Mouse (Mus musculus) midbrain, embryonic 12.5 days (tissue): ENCODE measurements around the gene Ugt1a6a. TPM values are rescaled to one million over a fixed set of nuclear protein-coding genes. Genes with fewer than 3 reads are reported as not detected.

Source experiments
- ATAC-seq: fragments of 200-750 bp; cut with Nextera tagmentation; 2 replicates; pipeline ENCODE4 v1.8.0; 2017; ENCODE audit warnings: low read depth, moderate TSS enrichment, moderate library complexity; ENCODE audit not compliant: low FRiP score
- H3K27ac ChIP-seq: fragments of 300-500 bp; sonication (generic); replicated peaks from 2 replicates; pipeline ENCODE4 v1.5.1; 2016; ENCODE audit warnings: mild to moderate bottlenecking
- H3K27me3 ChIP-seq: fragments of 300-500 bp; sonication (generic); 2 replicates; pipeline ENCODE4 v1.6.1; 2016; ENCODE audit warnings: mild to moderate bottlenecking
- H3K36me3 ChIP-seq: fragments of 300-500 bp; sonication (generic); 2 replicates; pipeline ENCODE4 v1.6.1; 2016
- H3K4me1 ChIP-seq: fragments of 300-500 bp; sonication (generic); 2 replicates; pipeline ENCODE4 v1.6.1; 2016
- H3K4me2 ChIP-seq: fragments of 300-500 bp; sonication (generic); replicated peaks from 2 replicates; pipeline ENCODE4 v1.6.1; 2016; ENCODE audit warnings: mild to moderate bottlenecking, moderate library complexity
- H3K4me3 ChIP-seq: fragments of 300-500 bp; sonication (generic); 2 replicates; pipeline ENCODE4 v1.5.1; 2016; ENCODE audit warnings: mild to moderate bottlenecking
- H3K9ac ChIP-seq: fragments of 300-500 bp; sonication (generic); replicated peaks from 2 replicates; pipeline ENCODE4 v1.6.1; 2016; ENCODE audit warnings: mild to moderate bottlenecking, moderate library complexity
- H3K9me3 ChIP-seq: fragments of 300-500 bp; sonication (generic); 2 replicates; pipeline ENCODE4 v1.6.1; 2016; ENCODE audit warnings: mild to moderate bottlenecking
- WGBS: fragments of 180-500 bp; shearing (Covaris S2); methylation state at CpG from one replicate; pipeline ENCODE4 v1.1.7; 2016; 5-methylcytosine and 5-hydroxymethylcytosine counted together
- polyA plus RNA-seq: library from polyadenylated mRNA; unstranded; fragments of >200 nt; fragmentation: Nextera tagmentation; extraction: Ambion mirVana; gene quantifications from 2 replicates; pipeline ENCODE4 v1.2.1, GENCODE M21; 2016

The Ugt1a6a gene
- polyA plus RNA-seq, 1 experiment from 2014 or later, result 0.61 TPM

DNA sequence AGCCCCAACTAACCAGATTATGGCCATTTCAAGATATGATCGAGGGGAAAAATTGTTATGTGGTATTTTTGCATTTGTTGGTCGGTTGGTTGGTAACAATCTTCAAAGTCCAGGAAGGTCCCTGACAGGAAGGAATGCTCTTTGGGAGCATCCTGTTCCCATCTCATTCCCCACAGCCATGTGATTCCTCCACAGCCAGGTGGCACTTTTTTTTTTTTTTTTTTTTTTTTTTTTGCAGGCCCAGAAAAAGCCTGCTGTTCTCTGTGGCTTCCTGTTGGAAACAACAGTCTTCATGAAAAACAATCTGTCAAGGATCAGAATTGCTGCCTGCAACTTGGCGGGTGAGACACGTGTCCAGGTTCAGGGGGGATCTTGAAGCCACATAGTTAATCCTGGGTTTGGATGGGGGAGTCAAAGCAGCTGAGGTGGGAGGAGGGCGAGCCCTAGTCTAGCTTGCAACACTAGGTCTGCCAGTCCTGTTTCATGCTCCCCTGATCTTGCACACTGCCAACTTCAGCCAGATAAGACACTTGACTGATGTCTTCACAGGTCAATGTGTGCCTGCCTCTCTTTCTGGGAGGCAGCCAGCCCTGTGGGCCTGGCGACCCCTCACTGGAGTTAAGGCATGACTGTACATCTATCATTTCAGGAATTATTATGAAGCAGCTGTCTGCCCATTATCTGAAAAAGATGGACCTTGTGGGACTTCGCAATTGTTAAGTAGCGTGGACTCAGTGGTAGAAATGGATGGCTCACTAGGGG lies 124.5 kb downstream of the Ugt1a6a start:
- Histone ChIP-seq H3K9me3 (peaks cover 55% of the 10 kb centered on the region), H3K9ac (no peak overlapping the region), H3K4me3 (no peak overlapping the region), H3K36me3 (peaks cover 45% of the 10 kb centered on the region), H3K27ac (no peak overlapping the region), H3K4me2 (no peak overlapping the region), H3K4me1 (no peaks in the 10 kb centered on the region), H3K27me3 (no peaks in the 10 kb centered on the region)
- 0 out of 2 replicates have a peak, but pooled peaks have one; percentile 3 for ATAC-seq
- WGBS, result 80% methylated on average over 8 of the region's 8 CpGs

- H3K9ac ChIP-seq, result no peak overlapping the region
- no peak overlapping the region for H3K4me3 ChIP-seq
- H3K4me1 ChIP-seq, result no peaks in the 10 kb centered on the region
- peaks cover 51% of the 10 kb centered on the region for H3K36me3 ChIP-seq
- ATAC-seq, result peak; percentile 3; the same call in 1 of the 2 replicates
- no peak overlapping the region for H3K4me2 ChIP-seq
- WGBS, result 80% methylated on average over 4 of the region's 4 CpGs
- H3K27ac ChIP-seq, result no peak overlapping the region
- peaks cover 49% of the 10 kb centered on the region for H3K9me3 ChIP-seq
- no peaks in the 10 kb centered on the region for H3K27me3 ChIP-seq
Observed at GRCm38 (mm10) chr1:88259643-88260024, 125.0 kb downstream of the Ugt1a6a start.

DNA sequence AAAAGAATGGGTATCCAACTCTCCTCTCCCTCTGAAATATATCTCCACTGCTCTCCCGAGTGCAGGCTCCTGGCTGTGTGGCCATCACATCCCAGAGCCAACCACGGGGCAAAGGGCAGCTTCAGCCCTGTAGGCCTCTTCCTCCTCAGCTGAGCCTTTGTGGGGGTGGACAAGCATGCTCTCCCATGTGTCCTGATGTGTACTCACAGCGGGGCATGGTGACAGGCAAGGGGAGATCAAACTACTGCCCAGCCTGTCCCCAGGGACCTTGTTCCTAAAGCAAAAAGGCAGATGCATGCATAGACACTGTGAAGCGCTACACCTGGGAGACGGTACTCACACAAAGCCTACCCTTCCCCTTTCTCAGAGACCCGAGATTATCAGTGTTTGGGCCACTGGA lies 125.5 kb downstream of the Ugt1a6a start:
- 82% methylated on average over 6 of the region's 6 CpGs for WGBS
- Histone ChIP-seq H3K27me3 (no peaks in the 10 kb centered on the region), H3K4me3 (no peak overlapping the region), H3K9ac (no peak overlapping the region), H3K36me3 (peaks cover 55% of the 10 kb centered on the region), H3K27ac (no peak overlapping the region), H3K9me3 (peaks cover 44% of the 10 kb centered on the region), H3K4me2 (no peak overlapping the region), H3K4me1 (no peaks in the 10 kb centered on the region)
- ATAC-seq, result peak; percentile 14

GRCm38 (mm10) chr1:88260604-88261377 lies 126.2 kb downstream of the Ugt1a6a start:
- Histone ChIP-seq H3K27me3 (no peaks in the 10 kb centered on the region), H3K9me3 (peaks cover 37% of the 10 kb centered on the region), H3K36me3 (peaks cover 62% of the 10 kb centered on the region), H3K4me1 (no peaks in the 10 kb centered on the region), H3K4me3 (no peak overlapping the region), H3K27ac (no peak overlapping the region), H3K4me2 (no peak overlapping the region), H3K9ac (no peak overlapping the region)
- 84% methylated on average over 10 of the region's 10 CpGs for WGBS
- no peak for ATAC-seq

- Histone ChIP-seq H3K4me1 (no peaks in the 10 kb centered on the region), H3K9ac (no peak overlapping the region), H3K4me3 (no peak overlapping the region), H3K27me3 (no peaks in the 10 kb centered on the region), H3K27ac (no peak overlapping the region), H3K9me3 (peaks cover 28% of the 10 kb centered on the region), H3K36me3 (peaks cover 71% of the 10 kb centered on the region), H3K4me2 (no peak overlapping the region)
- 87% methylated on average over 7 of the region's 7 CpGs for WGBS
- ATAC-seq, result no peak
Observed at GRCm38 (mm10) chr1:88261706-88262105, 127.1 kb downstream of the Ugt1a6a start.

GRCm38 (mm10) chr1:88262255-88262654 lies 127.6 kb downstream of the Ugt1a6a start:
- 87% methylated on average over 4 of the region's 4 CpGs for WGBS
- H3K4me3 ChIP-seq, result no peak overlapping the region
- H3K27me3 ChIP-seq, result no peaks in the 10 kb centered on the region
- no peak overlapping the region for H3K9ac ChIP-seq
- no peak for ATAC-seq
- H3K27ac ChIP-seq, result no peak overlapping the region
- peaks cover 23% of the 10 kb centered on the region for H3K9me3 ChIP-seq
- H3K4me1 ChIP-seq, result no peaks in the 10 kb centered on the region
- peaks cover 77% of the 10 kb centered on the region for H3K36me3 ChIP-seq
- no peak overlapping the region for H3K4me2 ChIP-seq

DNA sequence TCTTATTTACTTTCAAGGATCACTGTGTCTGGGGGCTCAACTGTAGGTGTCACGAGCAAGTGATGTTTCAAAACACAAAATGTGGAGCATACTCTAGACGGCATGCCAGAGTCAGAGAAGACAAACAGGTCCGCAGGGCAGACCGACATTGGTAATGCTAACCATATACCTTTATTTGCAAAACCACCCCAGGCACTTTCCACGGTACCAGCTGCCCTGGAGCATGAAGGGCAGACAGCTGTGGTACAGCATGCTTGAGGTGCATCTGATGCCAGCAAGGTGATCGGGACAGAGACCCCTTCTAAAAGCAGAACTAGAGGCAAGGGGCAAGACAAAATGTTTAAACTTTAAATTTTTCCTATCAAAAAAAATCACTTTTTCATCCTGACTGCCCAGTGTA lies 128.4 kb downstream of the Ugt1a6a start:
- Histone ChIP-seq H3K36me3 (peaks cover 84% of the 10 kb centered on the region), H3K27ac (no peak overlapping the region), H3K4me3 (no peak overlapping the region), H3K9me3 (peaks cover 16% of the 10 kb centered on the region), H3K4me2 (no peak overlapping the region), H3K9ac (no peak overlapping the region), H3K27me3 (no peaks in the 10 kb centered on the region), H3K4me1 (no peaks in the 10 kb centered on the region)
- no peak for ATAC-seq
- 78% methylated on average over 6 of the region's 6 CpGs for WGBS

DNA sequence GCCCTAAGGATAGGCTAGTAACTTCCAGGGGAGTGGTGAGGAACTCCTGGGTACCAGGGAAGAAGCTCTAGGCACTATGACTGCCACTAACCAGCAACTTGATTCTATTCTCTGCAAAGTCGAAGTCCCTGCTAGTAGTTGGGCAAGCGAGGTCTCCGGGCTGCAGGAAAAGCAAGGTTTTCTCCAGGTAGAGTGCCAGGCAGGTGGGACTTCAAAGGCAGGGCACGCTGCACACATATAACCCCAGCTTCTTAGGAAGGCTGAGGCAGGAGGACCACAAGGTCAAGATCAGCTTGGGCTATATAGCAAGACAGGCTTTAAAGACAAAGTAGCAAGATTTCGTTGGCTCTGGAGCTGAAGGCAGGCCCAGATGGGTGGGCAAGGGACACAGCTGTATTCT lies 129.2 kb downstream of the Ugt1a6a start:
- Histone ChIP-seq H3K4me2 (no peak overlapping the region), H3K27me3 (no peaks in the 10 kb centered on the region), H3K4me3 (no peak overlapping the region), H3K9me3 (0 out of 2 replicates have a peak, but pooled peaks cover 10% of the 10 kb centered on the region), H3K27ac (no peak overlapping the region), H3K4me1 (no peaks in the 10 kb centered on the region), H3K9ac (no peak overlapping the region), H3K36me3 (peaks cover 92% of the 10 kb centered on the region)
- no peak for ATAC-seq
- 91% methylated on average over 5 of the region's 5 CpGs for WGBS

DNA sequence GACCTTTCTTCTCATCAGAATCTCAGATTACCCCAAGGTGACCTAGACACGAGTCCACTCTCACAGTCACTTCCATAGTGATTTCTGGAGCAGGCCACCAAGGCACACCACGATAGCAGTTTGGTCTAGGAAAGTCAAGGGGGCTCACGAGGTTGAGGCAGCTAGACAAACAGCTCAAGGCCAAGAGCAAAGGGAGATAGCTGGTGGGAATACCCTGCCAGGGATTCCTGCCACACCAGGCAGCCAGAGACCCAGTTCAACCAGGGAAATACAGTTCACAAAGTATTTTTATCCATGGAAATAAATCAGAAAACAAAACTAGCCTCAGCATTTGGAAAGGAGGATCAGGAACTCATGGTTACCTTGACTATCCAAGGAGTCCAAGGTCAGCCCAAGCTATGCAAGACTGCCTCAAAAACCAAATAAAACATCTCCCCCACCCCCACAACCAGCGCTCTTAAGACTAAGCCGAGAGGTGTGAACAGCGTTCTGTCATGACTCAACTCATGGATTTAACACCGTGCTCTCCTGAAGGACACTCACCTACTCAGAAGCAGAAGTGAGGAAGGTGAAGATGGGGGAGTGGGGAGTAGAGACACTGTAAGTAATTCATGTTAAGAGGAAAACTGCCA lies 129.7 kb downstream of the Ugt1a6a start:
- Histone ChIP-seq H3K4me1 (no peaks in the 10 kb centered on the region), H3K36me3 (peaks cover 98% of the 10 kb centered on the region), H3K4me2 (no peak overlapping the region), H3K9ac (no peak overlapping the region), H3K9me3 (0 out of 2 replicates have a peak, but pooled peaks cover 7% of the 10 kb centered on the region), H3K27me3 (no peaks in the 10 kb centered on the region), H3K4me3 (no peak overlapping the region), H3K27ac (no peak overlapping the region)
- no peak for ATAC-seq
- WGBS, result 90% methylated on average over 7 of the region's 7 CpGs

GRCm38 (mm10) chr1:88264869-88265240 lies 130.2 kb downstream of the Ugt1a6a start:
- no peak overlapping the region for H3K9ac ChIP-seq
- WGBS, result 80% methylated on average over 4 of the region's 4 CpGs
- no peak overlapping the region for H3K4me2 ChIP-seq
- H3K27ac ChIP-seq, result no peak overlapping the region
- no peaks in the 10 kb centered on the region for H3K4me1 ChIP-seq
- 0 out of 2 replicates have a peak, but pooled peaks cover 3% of the 10 kb centered on the region for H3K9me3 ChIP-seq
- H3K27me3 ChIP-seq, result no peaks in the 10 kb centered on the region
- peaks cover 98% of the 10 kb centered on the region for H3K36me3 ChIP-seq
- no peak for ATAC-seq
- H3K4me3 ChIP-seq, result no peak overlapping the region

DNA sequence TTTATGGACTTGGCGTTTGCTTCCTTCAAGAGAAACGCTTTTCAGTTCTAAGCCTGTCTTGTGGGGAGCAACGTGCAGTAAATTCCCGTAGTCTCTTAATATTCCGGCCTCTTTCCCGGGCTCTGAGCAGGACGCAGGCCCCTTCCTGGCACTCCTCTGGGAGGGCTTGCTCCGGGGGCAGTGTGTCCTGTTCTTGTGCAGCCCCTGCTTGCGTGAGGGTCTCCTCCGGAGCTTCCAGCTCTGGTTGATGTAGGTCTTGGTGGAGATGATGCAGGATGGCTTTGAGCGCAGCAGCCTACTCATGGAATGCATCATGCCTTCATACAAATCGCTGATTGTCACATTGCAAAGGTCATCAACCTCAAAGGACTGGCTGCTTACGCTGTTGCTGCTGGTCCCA lies 131.5 kb downstream of the Ugt1a6a start:
- Histone ChIP-seq H3K4me2 (no peak overlapping the region), H3K4me1 (no peaks in the 10 kb centered on the region), H3K27ac (no peak overlapping the region), H3K9me3 (no peaks in the 10 kb centered on the region), H3K27me3 (no peaks in the 10 kb centered on the region), H3K36me3 (peaks cover 88% of the 10 kb centered on the region), H3K9ac (no peak overlapping the region), H3K4me3 (no peak overlapping the region)
- ATAC-seq, result no peak
- WGBS, result 89% methylated on average over 13 of the region's 13 CpGs

DNA sequence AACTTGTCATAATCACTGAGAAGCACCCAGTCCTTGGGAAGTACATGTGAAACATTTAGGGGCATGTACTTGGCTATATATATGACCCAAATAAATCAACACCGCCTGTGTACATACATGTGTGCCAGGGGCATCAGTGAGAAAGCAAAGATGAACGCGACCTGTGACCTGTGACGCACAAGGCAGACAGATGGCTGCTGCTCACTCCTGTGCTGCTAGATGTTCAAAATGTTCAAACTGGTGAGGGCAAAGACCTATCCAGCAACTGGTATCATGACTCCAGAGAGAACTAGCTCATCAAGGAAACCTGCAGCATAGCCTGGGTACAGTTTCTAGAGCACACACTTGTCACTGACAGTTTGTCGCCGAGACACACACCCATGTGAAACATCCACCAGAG lies 132.9 kb downstream of the Ugt1a6a start:
- Histone ChIP-seq H3K36me3 (peaks cover 89% of the 10 kb centered on the region), H3K9me3 (no peaks in the 10 kb centered on the region), H3K27ac (no peak overlapping the region), H3K4me1 (no peaks in the 10 kb centered on the region), H3K27me3 (no peaks in the 10 kb centered on the region), H3K9ac (no peak overlapping the region), H3K4me2 (no peak overlapping the region), H3K4me3 (no peak overlapping the region)
- ATAC-seq, result no peak
- 95% methylated on average over 6 of the region's 6 CpGs for WGBS
